Mouse (Mus musculus) embryo, embryonic 10 days (tissue): ENCODE data around the gene Dlk1.
A peak's percentile ranks its signal among the peaks of the same experiment; 100 is the strongest.

ENCODE experiments used
- DNase-seq: peaks from one replicate; pipeline ENCODE4 v3.0.0-alpha.2; 2015; ENCODE audit warnings: low spot score

Gene Dlk1

DNA sequence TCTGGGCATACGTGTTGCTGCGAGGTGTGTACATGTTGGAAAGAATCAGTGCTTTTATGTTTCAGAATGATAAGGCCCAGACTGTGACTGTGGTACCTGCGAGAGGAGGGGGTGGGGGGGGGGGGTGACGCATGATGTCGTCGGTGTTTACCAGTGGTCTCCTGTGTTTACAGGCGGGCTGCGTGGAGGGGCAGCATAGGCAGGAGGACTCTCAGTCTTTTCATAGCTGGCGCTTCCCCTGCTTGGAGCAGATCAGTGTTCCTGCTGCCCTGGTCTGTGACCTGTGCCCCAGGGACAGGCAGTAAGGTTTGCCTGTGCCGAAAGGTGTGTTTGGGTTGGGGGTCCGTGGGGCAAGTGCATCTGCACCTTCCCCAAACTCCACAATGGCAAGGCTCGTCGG lies at the start of gene Dlk1:
Gene Dlk1, plus strand, starts transcription at position 232 of the 400 bp plus-strand sequence.
- DNase-seq, result no peak

DNA sequence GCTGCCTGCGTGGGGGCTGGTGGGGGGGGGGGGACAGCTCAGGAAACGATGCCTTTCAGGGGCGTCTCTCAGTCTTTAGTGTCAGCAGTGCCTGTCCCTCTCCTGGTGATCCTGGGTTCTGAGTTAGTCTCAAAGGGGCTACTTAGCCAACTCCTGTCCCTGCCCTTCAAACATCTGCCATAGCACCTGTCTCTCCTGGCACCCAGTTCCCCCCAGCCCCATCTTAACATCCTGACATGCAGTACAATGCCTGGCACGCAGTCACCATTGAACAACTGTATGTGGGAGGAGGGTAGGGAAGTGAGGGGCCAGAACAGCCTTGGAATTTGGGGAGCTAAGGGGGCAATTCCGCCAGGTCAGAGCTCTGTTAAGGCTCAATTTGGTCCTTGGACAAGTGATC lies 49.7 kb upstream of the Dlk1 start:
- DNase-seq, result no peak

DNA sequence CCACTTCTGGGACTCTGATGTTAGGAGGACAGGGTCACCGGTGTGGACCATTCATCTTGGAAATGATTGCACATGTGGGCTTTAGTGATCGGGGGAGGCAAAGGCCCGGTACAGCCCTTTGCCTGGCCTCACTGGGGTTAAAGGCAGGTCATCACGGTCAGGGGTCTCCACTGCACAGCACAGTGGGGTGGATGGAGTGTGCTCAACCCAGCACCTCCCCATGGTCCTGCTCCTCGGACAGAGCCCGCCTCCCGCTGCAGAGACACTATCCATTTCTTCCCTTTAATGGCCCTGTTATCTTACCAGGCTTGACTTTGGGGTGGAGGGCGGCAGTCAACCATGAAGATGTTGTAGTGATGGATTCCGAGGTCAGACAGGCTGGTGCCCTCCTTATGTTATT lies 48.9 kb upstream of the Dlk1 start:
- peak; percentile 74 for DNase-seq

DNA sequence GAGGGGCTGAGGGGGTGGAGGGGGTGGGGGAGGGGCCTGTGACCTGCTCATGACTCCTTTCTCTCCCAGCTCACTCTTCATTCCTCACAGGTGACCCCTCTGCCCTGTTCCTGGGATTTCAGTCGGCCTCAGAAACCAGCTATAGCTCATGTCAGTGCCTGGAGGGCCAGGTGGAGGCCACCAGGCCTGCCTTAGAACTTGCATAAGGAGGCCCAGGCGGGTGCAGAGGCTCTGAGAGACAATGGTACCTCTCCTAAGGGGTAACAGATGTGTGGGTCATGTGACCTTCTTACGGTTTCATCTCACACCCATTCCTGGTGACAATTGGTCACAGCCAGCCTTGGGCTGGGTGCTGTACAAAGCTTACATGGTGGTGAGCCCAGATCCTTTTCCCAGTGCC lies 46.6 kb upstream of the Dlk1 start:
- peak; percentile 72 for DNase-seq

DNA sequence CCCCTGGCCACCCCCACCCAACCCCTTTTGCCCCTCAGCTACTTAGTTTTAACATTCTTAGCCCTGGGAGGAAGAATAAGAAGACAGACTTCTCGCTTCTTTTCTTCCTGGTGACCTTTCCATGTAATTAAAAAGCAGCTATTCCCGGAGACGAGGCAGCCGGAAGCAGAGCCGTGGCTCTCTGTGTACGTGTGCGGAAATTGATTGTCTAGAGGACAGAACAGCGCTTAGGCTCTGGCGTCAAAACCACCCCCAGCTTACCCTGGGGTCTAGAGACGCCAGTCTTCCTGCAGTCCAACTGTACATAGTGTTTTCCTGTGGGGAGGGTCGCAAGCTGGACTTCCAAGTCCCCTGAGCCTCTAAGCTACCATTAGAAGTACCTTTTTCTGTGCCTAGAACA lies 41.9 kb upstream of the Dlk1 start:
- DNase-seq, result no peak

DNA sequence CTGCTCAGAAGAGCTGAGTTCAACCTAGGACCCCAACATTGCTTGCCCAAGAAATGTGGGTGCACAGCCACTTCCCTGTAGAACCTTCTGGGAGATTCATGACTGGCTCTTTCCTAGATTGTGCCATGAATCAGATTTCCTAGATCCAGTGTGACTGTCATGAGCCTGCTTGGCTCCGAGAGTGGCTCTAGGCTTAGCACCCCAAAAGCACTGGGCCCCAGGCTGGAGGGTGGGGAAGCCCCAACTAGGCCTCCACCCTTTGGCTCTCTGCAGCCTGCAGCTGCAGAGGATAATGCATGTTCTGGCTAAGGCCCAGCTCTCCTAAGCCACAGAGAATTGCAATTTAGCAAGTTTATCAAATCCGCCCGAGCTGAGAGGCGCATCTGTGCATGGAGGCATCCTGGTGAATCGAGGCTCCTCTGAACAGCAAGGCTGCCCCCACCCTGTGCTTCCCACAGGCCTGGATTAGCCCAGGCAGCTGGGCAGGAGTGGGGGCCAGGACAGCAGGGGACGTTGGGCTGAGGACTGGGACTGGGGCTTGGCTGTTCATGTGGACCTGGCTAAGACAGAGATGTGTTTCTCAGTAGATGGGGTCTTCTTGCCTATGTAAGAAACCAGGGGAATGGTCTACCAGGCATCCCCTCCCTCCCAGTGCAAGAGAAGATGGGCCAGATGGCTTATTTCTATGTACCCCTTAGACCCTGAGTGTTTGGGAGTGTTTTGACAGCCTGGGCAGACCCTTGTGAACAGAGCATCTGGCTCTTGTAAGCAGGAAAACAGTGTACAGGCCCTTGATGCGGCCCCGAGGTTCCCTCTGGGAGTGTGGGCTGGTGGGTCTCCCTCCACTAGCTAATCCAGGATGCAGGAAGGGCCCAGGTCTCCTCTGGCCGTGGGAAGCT lies 41.2 kb upstream of the Dlk1 start:
- DNase-seq, result no peak

DNA sequence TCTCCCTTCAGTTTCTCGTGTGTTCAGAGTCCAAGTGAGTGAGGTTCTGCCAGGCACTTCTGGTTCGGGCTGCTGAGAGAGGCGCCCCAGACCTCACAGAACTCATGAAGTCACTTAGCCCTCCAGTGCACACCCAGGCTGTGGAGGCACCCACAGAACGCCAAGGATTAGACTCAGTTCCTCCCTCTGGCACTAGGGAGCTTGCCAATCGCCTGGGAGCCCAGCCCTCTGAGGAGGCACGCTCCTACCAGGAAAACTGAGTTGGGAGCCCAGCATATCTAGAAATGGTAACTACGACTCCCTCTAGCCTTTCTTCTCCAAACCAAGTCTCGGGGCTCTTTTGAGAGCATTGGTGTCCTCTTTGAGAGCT lies 40.6 kb upstream of the Dlk1 start:
- DNase-seq, result no peak

DNA sequence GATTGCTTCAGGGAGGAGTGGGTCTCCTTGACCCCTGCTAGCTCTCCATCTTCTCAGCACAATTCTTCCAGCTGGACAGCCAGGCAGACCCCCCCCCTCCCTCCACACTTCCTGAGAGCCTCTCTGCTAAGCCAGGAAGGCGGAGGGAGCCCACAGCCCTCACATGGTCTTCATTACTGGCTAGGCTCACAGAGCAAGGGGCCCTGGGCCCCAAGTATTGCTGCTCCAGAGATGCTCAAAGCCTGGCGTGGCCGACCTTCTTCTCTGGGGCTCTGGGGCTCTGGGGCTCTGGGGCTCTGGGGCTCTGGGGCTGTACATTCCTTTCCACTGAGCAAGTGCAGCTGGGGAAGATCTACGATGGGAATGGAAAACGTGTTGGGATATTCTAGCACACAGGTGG lies 39.9 kb upstream of the Dlk1 start:
- DNase-seq, result peak; percentile 74

DNA sequence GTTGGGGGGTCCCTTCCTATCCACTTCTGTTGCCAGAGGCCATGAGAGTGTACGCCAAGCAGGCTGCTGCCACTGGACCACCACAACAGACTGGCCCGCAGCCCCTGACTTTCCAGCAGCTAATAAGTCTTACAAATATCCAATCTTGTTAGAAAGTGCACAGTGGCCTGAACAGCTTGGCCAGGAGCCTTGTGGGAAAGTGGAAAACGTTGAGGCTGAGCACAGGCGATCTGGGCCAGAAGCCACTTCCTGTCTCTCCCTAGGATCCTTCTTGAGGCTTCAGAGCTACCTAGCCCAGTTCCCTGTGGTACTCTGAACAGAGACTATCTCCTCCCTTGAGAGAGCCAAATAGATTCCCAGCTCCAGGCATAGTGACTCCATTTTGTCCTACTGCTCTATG lies 39.3 kb upstream of the Dlk1 start:
- DNase-seq, result no peak

DNA sequence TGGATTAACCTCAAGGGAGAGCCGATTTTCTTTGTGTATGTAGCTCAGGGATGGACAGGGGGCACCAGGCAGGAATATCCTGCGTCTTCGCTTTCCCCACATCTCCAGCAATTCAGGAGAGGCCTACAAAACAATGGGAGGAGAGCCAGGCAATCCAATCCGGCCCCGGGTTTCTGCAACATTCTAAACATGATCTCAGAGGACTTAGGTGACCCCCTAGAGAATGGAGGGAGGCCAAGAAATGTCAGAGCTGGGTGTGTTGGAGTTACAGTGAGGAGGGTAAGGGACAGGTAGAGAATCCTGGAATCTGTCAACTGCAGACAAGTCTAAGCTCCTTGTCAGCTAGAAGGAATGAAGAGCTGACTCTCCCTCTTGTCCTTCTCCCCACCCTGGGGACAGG lies 35.9 kb upstream of the Dlk1 start:
- DNase-seq, result no peak

DNA sequence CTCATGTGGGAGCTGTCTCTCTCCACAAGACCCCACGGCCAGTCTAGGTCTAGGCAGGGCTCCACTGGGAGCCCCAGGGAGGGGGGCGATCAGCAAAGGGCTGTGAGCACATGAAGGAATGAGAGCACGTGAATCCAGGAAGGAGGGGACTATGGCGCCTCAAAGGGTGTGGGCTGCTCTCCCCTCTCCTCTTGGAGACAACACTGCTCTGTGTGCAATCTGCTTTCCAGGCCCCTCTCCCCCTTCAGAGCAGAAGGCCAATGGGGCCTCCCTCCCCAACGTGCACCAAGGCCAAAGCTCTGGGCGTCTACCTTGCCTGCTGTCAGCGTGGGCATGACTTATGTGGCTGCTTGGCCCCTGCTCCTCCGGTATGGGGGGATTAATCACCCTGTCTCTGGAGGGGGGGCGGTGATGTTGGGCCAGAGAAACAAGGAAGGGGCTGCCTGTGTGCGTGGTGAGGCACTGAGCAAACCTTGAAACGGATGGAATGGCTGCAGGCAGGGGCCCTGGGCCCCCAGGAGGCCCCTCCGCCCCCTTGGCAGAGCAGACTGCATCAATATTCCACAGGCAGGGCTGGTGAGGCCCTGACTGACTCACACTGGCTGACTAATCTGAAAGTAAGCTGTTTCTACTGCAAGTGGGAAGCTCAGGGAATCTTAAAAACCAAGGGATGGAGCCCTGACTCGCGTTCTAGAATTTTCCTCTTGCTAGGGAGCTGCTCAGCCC lies 35.0 kb upstream of the Dlk1 start:
- peak; percentile 73 for DNase-seq

DNA sequence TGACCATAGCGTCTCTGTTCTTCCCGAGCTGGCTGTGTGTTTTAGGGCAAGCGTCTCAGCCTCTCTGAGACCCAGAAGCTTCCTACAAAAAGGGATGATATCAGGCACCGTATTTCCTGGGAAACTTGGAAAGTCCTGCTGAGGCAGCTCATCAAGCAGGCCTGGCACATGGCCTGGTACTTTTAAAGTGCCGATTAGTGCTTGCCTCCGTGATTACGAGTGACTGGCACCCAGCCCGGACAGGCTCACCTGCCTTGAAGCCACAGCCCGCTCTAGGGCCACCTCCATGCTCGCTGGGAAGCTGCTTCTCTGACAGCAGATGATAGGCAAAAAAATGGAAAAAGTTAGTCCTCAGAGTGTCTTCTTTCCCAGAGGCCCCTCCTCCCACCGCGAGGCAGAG lies 32.6 kb upstream of the Dlk1 start:
- DNase-seq, result no peak

DNA sequence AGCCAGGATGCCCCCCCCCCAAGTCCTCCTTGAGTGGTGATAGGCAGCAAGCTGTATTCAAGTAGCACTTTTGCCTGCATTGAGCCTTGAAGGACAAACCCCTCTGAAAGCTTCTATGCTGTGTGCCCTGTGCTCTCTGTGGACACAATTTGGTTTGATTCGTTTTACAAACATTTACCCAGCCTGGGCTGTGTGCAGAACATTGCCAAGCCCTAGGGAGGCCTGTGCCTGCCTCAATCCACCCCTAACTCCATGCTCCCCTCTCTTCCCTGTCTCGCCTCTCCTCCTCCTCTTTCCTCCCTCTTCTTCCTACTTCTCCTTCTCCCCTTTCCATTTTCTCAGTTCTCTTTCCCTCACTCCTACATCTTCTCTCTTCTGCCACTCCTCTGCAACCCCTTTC lies 29.5 kb upstream of the Dlk1 start:
- DNase-seq, result no peak

DNA sequence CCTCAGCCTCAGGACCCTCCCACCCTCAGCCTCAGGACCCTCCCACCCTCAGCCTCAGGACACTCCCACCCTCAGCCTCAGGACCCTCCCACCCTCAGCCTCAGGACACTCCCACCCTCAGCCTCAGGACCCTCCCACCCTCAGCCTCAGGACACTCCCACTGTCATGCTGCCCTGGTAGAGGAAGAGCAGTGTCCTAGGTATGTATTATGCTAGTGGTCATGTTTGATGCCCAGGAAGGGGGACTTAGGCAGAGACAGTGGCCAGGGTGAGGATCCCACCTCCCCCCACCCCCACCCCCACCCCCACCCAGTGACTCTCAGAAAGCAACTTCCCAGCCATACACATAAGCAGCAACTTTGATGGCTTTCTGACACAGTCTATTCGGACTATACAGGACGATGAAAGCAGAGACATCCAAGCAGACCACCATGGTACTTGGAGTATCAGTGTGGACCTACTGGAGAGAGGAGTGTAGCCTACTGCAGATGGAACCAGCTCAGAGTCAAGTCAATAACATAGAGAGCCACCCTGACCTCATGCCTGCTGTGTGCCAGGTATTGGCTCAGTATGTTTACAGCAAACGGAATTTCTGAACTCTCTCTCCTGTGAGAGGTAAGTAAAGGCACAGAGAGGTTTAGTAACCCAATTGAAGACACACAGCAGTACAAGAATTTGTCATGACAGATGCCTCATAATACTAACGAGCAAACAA lies 28.8 kb upstream of the Dlk1 start:
- no peak for DNase-seq

DNA sequence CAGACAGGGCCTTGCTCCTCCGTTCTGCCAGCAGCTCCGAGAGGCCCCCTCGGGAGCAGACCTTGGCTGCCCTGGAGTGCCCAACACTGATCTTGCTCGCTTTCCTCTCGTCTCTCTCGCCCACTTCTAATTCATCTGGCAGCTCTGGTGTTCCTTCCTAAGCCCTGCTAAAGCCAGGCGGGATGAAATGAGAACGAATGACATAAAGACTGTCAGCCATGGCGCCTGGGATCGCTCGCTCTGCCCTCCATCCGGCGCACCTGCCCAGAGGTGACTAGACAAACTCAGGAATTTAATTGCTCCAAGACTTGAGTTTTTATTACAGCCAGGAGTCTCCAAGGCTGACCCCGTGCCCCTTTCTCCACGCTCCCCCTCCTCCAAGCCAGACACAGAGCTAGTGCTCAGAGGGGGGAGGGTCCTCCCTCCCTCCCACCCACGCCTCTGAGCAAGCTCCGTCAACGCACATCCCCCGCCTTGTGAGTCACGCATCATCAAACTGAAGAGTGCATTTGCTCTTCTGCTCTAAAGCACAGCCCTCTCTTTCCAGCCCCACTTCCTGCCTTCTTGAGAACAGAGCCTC lies 27.8 kb upstream of the Dlk1 start:
- peak; percentile 67 for DNase-seq

DNA sequence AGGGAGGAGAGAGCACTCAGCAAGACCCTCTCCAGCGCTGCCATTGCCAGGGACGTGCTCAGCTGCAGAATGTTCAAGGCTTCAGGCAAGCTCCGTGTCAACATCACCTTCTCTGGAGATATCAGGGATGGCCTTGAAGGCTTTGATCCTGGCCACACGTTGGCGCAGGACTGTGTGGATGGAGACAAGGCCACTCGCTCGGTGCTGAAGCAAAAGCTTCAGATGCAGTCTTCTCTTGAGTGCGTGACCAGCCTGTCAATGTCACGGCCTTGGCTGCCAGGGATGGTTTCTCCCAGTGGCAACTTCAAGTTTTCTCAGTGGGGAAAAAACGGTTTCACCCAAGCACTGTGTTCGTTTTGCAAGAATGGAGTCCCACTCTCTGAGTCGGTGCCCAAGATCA lies 26.6 kb upstream of the Dlk1 start:
- DNase-seq, result no peak

DNA sequence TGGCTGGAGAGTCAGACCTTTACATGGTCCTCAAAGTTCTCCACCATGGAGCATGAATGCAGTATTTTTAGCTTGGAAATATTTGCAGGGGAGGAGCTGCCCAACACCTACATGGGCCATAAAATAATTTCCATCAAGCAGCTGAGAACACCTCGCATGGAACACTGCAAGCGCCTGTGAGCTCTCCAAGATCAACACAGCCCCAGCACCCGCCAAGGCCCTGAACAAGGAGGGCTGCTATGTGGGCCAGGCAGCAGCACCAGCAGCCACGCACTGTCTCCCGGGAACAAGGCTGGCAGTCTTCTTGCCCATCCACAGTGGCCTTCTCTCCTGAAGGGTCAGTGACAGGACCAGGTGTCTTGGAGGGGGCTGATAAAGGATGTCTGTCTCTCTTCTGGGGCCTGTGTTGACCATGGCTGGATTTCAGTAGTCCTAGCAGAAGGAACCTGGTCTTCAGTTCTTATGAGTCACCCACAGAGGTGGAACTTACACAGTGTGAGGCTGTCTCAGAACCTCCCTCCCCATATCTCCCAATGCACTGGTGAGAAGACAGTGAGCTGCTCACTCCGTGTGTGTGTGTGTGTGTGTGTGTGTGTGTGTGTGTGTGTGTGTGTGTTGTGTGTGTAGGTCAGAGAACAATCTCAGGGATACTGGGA lies 20.0 kb upstream of the Dlk1 start:
- no peak for DNase-seq

DNA sequence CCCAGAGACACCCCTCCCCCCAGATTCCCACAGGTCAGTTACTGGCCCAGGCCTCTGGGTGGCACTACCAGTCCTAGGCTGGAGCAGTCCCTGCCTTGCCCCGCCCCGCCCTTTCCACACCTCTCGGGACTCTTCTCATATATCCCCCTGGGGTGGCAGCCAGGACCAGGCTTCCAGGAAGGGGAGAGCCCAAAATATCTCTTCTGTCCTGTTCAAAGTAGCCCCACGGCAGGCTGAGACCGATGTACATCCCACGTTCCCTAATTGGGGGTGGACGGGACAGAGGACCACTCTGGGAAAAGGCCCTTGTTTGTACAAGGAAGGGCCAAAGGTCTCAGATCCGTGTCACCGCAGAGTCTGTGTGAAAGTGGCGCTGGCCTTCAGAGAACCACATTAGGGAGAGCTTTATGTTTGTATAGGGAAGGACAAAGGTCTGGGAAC lies 16.2 kb upstream of the Dlk1 start:
- DNase-seq, result peak; percentile 68

DNA sequence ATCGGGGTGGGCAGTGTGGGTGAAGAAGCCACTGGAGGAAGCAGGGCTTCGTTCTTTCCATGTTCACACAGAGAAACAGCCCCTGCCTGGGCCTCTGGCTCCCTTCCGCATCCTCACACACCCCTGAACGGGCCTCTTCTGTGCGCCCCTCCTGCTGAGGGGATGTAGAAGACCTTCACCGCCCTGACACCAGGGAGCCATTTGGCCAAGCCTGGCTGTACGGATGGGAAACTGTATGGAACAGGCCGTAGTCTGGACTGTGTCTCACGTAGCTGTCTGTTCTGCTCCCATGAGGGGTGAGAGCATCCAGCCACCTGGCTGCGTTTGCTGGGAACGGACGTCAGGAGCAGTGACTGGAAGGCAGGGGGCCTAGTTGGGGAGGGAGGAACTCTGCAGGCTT lies 15.8 kb upstream of the Dlk1 start:
- peak; percentile 61 for DNase-seq

DNA sequence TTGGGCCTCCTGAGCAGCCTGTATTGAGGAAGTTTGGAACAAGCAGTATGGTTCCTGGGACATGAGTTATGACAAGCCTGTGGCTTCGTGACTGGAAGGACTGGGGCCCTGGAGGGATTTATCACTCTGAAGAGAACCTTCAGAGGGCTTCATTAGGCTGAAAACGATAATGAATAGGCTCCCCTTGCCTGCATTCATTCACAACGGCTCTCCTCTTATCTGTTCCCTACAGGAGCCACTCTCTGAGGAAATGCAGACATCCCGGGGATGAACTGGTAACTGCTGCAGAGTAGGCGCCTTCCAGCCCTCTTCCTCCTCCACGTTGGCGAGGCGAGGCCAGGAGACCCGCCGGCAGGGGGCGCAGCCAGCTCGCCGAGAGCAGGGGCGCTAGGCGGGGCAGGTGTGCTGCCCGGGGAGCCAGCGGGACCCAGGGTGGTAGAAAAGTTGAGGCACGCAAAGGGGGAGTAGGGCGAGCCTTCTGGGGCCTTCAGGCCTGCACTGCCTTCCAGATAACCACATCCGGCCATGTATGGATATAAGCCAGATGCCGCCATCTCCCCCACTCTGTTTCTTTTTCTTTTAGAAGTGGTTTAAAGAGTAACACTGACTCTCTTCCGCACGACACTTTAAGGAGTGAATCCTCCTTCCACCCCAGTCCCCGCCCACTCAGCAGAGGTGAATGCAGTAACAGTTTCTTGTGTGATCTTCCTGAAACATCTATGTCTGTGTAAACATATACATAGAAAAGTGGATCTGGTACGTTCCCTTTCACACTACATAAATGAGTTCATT lies 14.9 kb upstream of the Dlk1 start:
- peak; percentile 88 for DNase-seq

DNA sequence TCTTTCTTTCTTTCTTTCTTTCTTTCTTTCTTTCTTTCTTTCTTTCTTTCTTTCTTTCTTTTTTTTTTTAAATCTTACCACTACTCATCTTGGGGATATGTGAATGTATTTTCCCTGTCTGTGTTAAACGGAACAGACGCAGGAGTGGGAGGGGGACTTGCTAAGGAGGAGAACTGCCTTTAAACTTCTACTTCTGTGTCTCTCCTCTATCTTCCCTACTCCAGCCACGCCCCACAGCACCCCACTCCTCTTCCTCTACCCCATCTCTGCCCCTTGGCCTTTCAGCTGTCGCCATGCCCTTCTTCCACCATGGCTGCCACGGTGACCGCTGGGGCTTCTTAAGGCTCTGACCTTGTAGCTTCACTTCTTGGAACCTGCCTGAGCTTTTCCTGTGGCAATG lies 14.2 kb upstream of the Dlk1 start:
- no peak for DNase-seq
